Mouse (Mus musculus): ENCODE results near the gene Katnal1. TPM values are rescaled to one million over a fixed set of nuclear protein-coding genes. Genes with fewer than 3 reads are reported as not detected.

The Katnal1 gene
- polyA plus RNA-seq, 1 experiment from 2014 or later, result 25.4 TPM

- H3K4me1 ChIP-seq, result peaks cover 28% of the 10 kb centered on the region
- WGBS, result 15% methylated on average over 13 of the region's 13 CpGs
- H3K36me3 ChIP-seq, result no peaks in the 10 kb centered on the region
- H3K9ac ChIP-seq, result no peak overlapping the region
- H3K4me3 ChIP-seq, result no peak overlapping the region
- no peak for ATAC-seq (ENCODE audit: insufficient number of reproducible peaks, insufficient read depth, low FRiP score, low TSS enrichment)
- H3K27ac ChIP-seq, result peak overlapping the region; percentile 78
- no peaks in the 10 kb centered on the region for H3K27me3 ChIP-seq
- H3K4me2 ChIP-seq (replicated peaks), result no peak overlapping the region
- H3K9me3 ChIP-seq, result no peaks in the 10 kb centered on the region
Observed at GRCm38 (mm10) chr5:148965691-148966333, 36.7 kb upstream of the Katnal1 start.

GRCm38 (mm10) chr5:148965089-148965591, 36.0 kb upstream of the Katnal1 start:
- peaks cover 28% of the 10 kb centered on the region for H3K4me1 ChIP-seq
- no peaks in the 10 kb centered on the region for H3K36me3 ChIP-seq
- 45% methylated on average over 15 of the region's 15 CpGs for WGBS
- H3K9ac ChIP-seq, result no peak overlapping the region
- no peak for ATAC-seq (ENCODE audit: insufficient number of reproducible peaks, insufficient read depth, low FRiP score, low TSS enrichment)
- H3K9me3 ChIP-seq, result no peaks in the 10 kb centered on the region
- H3K27ac ChIP-seq, result peak overlapping the region; percentile 78
- H3K27me3 ChIP-seq, result no peaks in the 10 kb centered on the region
- no peak overlapping the region for H3K4me2 ChIP-seq (replicated peaks)
- H3K4me3 ChIP-seq, result no peak overlapping the region

- no peak for ATAC-seq (ENCODE audit: insufficient number of reproducible peaks, insufficient read depth, low FRiP score, low TSS enrichment)
- Histone ChIP-seq H3K4me2 (replicated peaks) (no peak overlapping the region), H3K9me3 (no peaks in the 10 kb centered on the region), H3K4me3 (no peak overlapping the region), H3K4me1 (peaks cover 35% of the 10 kb centered on the region), H3K9ac (no peak overlapping the region), H3K27me3 (no peaks in the 10 kb centered on the region), H3K36me3 (no peaks in the 10 kb centered on the region), H3K27ac (no peak overlapping the region)
- WGBS, result 89% methylated on average over 1 of the region's 1 CpGs
Observed at GRCm38 (mm10) chr5:148964251-148964650, 35.1 kb upstream of the Katnal1 start.

GRCm38 (mm10) chr5:148960211-148960610, 31.1 kb upstream of the Katnal1 start:
- peaks cover 22% of the 10 kb centered on the region for H3K4me1 ChIP-seq
- no peaks in the 10 kb centered on the region for H3K36me3 ChIP-seq
- H3K27ac ChIP-seq, result no peak overlapping the region
- ATAC-seq (ENCODE audit: insufficient number of reproducible peaks, insufficient read depth, low FRiP score, low TSS enrichment), result no peak
- no peaks in the 10 kb centered on the region for H3K9me3 ChIP-seq
- no peaks in the 10 kb centered on the region for H3K27me3 ChIP-seq
- no peak overlapping the region; the same call in 1 of the 2 replicates for H3K4me2 ChIP-seq (replicated peaks)
- WGBS, result 62% methylated on average over 10 of the region's 10 CpGs
- H3K9ac ChIP-seq, result no peak overlapping the region
- H3K4me3 ChIP-seq, result no peak overlapping the region

GRCm38 (mm10) chr5:148959068-148959990, 30.2 kb upstream of the Katnal1 start:
- H3K4me3 ChIP-seq, result peak overlapping the region; percentile 39
- peak overlapping the region; percentile 29 for H3K9ac ChIP-seq
- H3K4me2 ChIP-seq (replicated peaks), result peak overlapping the region; percentile 89
- no peaks in the 10 kb centered on the region for H3K27me3 ChIP-seq
- H3K27ac ChIP-seq, result peak overlapping the region; percentile 23; the same call in 1 of the 2 replicates
- H3K36me3 ChIP-seq, result no peaks in the 10 kb centered on the region
- no peaks in the 10 kb centered on the region for H3K9me3 ChIP-seq
- peaks cover 15% of the 10 kb centered on the region for H3K4me1 ChIP-seq
- peak; percentile 75; the same call in 1 of the 2 replicates for ATAC-seq (ENCODE audit: insufficient number of reproducible peaks, insufficient read depth, low FRiP score, low TSS enrichment)
- WGBS, result 2% methylated on average over 39 of the region's 39 CpGs

- Histone ChIP-seq H3K27me3 (no peaks in the 10 kb centered on the region), H3K4me1 (peaks cover 15% of the 10 kb centered on the region), H3K4me2 (replicated peaks) (no peak overlapping the region), H3K27ac (no peak overlapping the region), H3K9ac (no peak overlapping the region), H3K9me3 (no peaks in the 10 kb centered on the region), H3K36me3 (no peaks in the 10 kb centered on the region), H3K4me3 (no peak overlapping the region)
- ATAC-seq (ENCODE audit: insufficient number of reproducible peaks, insufficient read depth, low FRiP score, low TSS enrichment), result no peak
- 36% methylated on average over 9 of the region's 9 CpGs for WGBS
Observed at GRCm38 (mm10) chr5:148958355-148958754, 29.2 kb upstream of the Katnal1 start.

GRCm38 (mm10) chr5:148956898-148957535, 27.9 kb upstream of the Katnal1 start:
- no peak overlapping the region for H3K4me2 ChIP-seq (replicated peaks)
- H3K9me3 ChIP-seq, result no peaks in the 10 kb centered on the region
- H3K36me3 ChIP-seq, result no peaks in the 10 kb centered on the region
- H3K27me3 ChIP-seq, result no peaks in the 10 kb centered on the region
- H3K27ac ChIP-seq, result no peak overlapping the region
- no peak for ATAC-seq (ENCODE audit: insufficient number of reproducible peaks, insufficient read depth, low FRiP score, low TSS enrichment)
- 42% methylated on average over 9 of the region's 9 CpGs for WGBS
- no peak overlapping the region for H3K4me3 ChIP-seq
- H3K9ac ChIP-seq, result no peak overlapping the region
- peaks cover 15% of the 10 kb centered on the region for H3K4me1 ChIP-seq

- no peak for ATAC-seq (ENCODE audit: insufficient number of reproducible peaks, insufficient read depth, low FRiP score, low TSS enrichment)
- 80% methylated on average over 9 of the region's 9 CpGs for WGBS
- no peaks in the 10 kb centered on the region for H3K36me3 ChIP-seq
- H3K4me1 ChIP-seq, result peaks cover 16% of the 10 kb centered on the region
- no peak overlapping the region for H3K4me3 ChIP-seq
- no peaks in the 10 kb centered on the region for H3K27me3 ChIP-seq
- H3K9ac ChIP-seq, result no peak overlapping the region
- H3K9me3 ChIP-seq, result no peaks in the 10 kb centered on the region
- H3K4me2 ChIP-seq (replicated peaks), result no peak overlapping the region
- H3K27ac ChIP-seq, result no peak overlapping the region
Observed at GRCm38 (mm10) chr5:148956091-148956490, 27.0 kb upstream of the Katnal1 start.

GRCm38 (mm10) chr5:148955575-148955974, 26.5 kb upstream of the Katnal1 start:
- Histone ChIP-seq H3K9ac (no peak overlapping the region), H3K4me1 (peaks cover 18% of the 10 kb centered on the region), H3K4me3 (no peak overlapping the region), H3K9me3 (no peaks in the 10 kb centered on the region), H3K27ac (no peak overlapping the region), H3K36me3 (no peaks in the 10 kb centered on the region), H3K4me2 (replicated peaks) (no peak overlapping the region), H3K27me3 (no peaks in the 10 kb centered on the region)
- ATAC-seq (ENCODE audit: insufficient number of reproducible peaks, insufficient read depth, low FRiP score, low TSS enrichment), result no peak
- 92% methylated on average over 6 of the region's 6 CpGs for WGBS

- Histone ChIP-seq H3K9me3 (no peaks in the 10 kb centered on the region), H3K9ac (no peak overlapping the region)
- WGBS, result 81% methylated on average over 22 of the region's 22 CpGs
Observed at GRCm38 (mm10) chr5:148954314-148955060, 25.4 kb upstream of the Katnal1 start.

GRCm38 (mm10) chr5:148953098-148953497, 24.0 kb upstream of the Katnal1 start:
- H3K36me3 ChIP-seq, result no peaks in the 10 kb centered on the region
- WGBS, result 75% methylated on average over 5 of the region's 5 CpGs
- H3K27me3 ChIP-seq, result no peaks in the 10 kb centered on the region
- no peaks in the 10 kb centered on the region for H3K9me3 ChIP-seq
- no peak overlapping the region for H3K27ac ChIP-seq
- peaks cover 14% of the 10 kb centered on the region; the same call in 1 of the 2 replicates for H3K4me1 ChIP-seq
- H3K9ac ChIP-seq, result no peak overlapping the region
- ATAC-seq (ENCODE audit: insufficient number of reproducible peaks, insufficient read depth, low FRiP score, low TSS enrichment), result no peak
- no peak overlapping the region for H3K4me3 ChIP-seq
- H3K4me2 ChIP-seq (replicated peaks), result no peak overlapping the region

More at GRCm38 (mm10) chr5:148954314-148955060, 25.4 kb upstream of the Katnal1 start:
- no peaks in the 10 kb centered on the region for H3K36me3 ChIP-seq
- no peak for ATAC-seq (ENCODE audit: insufficient number of reproducible peaks, insufficient read depth, low FRiP score, low TSS enrichment)
- no peak overlapping the region for H3K27ac ChIP-seq
- no peak overlapping the region for H3K4me2 ChIP-seq (replicated peaks)
- peaks cover 21% of the 10 kb centered on the region for H3K4me1 ChIP-seq
- no peak overlapping the region for H3K4me3 ChIP-seq
- no peaks in the 10 kb centered on the region for H3K27me3 ChIP-seq
